Mouse (Mus musculus): Measurements from ENCODE around the gene Ms4a12. TPM values are rescaled to one million over a fixed set of nuclear protein-coding genes. Genes with fewer than 3 reads are reported as not detected.

Gene Ms4a12
- polyA plus RNA-seq (2012; rRNA removed) = 0.12 TPM in 1 of 2 replicates, not detected in the other

DNA sequence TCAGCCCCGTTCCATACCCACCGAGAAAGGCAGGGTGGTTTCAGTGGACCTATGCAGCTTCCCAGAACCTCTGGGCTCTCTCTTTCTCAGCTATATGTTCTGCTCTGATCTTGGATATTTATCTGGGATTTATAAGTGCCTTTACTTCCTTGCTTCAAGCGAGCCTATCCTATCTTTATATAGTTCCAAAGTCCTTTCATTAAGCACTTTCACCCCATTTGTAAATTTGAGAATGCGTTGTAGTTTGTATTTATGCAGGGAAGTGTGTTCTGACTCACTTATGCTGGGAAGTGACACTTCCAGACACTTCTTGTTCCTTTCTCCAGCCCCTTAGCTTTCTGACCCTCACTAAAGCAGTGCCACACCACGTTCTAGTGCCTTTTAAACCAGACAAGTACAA, at the start of gene Ms4a12:
TSS of gene Ms4a12 (minus strand) at position 101 of the 400 bp plus-strand sequence.

DNA sequence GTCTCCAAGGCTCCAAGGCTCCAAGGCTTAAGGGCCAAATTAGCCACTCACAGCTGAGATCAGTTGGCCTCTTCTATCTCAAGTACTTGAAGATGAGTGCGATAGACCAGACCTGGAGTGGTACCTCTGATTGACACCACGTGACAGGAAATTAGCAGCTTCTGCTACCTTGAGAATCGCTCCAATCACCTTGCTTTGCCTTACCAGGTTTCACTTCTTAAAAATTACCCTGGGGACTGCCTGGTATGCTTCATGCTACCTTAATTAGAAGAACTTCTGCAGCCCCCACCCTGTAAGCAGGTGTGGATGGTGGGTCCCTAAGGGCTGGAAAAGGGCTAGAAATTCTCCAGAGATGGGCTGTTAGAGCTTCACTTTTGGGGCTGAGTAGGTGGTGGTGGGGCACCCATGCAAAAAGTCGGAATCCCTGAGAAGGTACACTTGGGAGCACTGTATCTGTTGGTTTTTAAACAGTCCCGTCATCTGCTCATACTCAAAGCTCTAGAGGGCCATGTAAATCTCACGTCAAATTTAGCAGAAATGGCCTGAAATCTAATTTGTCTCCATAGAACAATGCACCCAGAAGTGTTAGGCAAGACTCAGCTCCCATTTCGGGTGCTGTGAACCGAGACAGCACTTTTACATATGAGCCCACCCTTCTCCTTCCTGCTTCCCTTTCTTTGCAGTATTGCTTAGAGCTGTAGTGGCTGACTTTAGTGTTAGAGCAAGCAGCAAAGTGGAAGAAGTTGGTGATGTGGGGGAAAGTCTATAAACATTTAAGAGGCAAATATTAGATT, 34.0 kb upstream of the Ms4a12 start, which contains the start of gene Ms4a1:
TSS of gene Ms4a1 (minus strand) at position 190 of the 794 bp plus-strand sequence.

DNA sequence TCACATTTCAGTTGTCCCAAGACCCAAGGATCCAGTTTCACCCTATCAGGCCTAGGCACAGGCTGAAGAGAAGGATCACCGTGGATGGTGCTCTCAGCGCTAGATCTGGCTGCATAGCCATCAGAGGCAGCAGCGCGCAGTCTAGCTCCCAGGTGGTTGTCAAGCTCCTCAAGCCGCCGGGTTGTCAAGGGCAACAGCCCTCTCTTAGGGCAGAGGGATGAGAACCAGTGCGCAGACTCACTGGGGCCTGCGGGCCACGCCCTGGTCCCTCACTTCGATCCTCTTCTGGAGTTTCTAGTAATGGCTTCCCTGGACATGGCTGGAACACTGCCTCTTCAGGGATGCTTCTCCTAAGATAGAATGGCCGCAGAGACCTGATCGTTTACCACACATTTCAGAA, 35.7 kb downstream of the Ms4a12 start, which contains the start of gene Ms4a13:
TSS of gene Ms4a13 (minus strand) at position 192 of the 400 bp plus-strand sequence.

DNA sequence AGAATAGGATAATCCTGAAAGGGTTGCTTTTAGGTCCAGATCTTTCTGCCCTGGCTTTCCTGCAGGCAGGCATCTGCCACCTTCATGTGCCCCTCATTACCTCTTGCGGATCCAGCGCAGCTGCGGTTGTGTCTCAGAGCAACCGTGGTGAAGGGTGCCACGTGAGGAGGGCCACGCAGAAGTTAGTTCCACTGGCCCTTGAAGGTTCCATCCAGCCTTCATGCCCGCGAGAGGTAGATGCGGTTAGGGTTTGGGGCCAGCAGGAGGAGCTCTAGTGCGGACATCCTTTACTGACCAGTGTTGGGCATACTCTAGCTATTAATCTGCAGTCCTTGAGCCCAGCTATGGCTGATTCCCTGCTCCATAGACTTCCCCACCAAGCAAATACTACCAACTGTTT, 67.1 kb downstream of the Ms4a12 start, which contains the start of gene 1700025F22Rik:
TSS of gene 1700025F22Rik (minus strand) at position 149 of the 400 bp plus-strand sequence.

Other genes starting within 250 kb of the Ms4a12 start
- gene Ms4a15, start 239.2 kb downstream of the Ms4a12 start, polyA plus RNA-seq (2012; rRNA removed) = not detected in 2 replicates
- gene Ms4a18, start 214.4 kb downstream of the Ms4a12 start, polyA plus RNA-seq (2012; rRNA removed) = not detected in 2 replicates
- gene Ms4a8a, start 151.3 kb downstream of the Ms4a12 start, polyA plus RNA-seq (2012; rRNA removed) = 39.9 and 42.1 TPM in 2 replicates
- not detected in 2 replicates for gene 1700017D01Rik, start 101.6 kb downstream of the Ms4a12 start, polyA plus RNA-seq (2012; rRNA removed)
- gene 1700025F22Rik, start 67.1 kb downstream of the Ms4a12 start, polyA plus RNA-seq (2012; rRNA removed) = not detected in 2 replicates
- not detected in 2 replicates for gene Ms4a13, start 35.7 kb downstream of the Ms4a12 start, polyA plus RNA-seq (2012; rRNA removed)
- gene Ms4a1, start 33.8 kb upstream of the Ms4a12 start, polyA plus RNA-seq (2012; rRNA removed) = not detected in 2 replicates
- not detected in 2 replicates for gene Ms4a5, start 51.4 kb upstream of the Ms4a12 start, polyA plus RNA-seq (2012; rRNA removed)
- 0.01 and 0.10 TPM in 2 replicates for gene Ms4a14, start 82.0 kb upstream of the Ms4a12 start, polyA plus RNA-seq (2012; rRNA removed)
- gene Ms4a7, start 103.7 kb upstream of the Ms4a12 start, polyA plus RNA-seq (2012; rRNA removed) = 0.42 TPM in 2 replicates
- gene Ms4a4a, start 143.1 kb upstream of the Ms4a12 start, polyA plus RNA-seq (2012; rRNA removed) = 0.15 TPM in 1 of 2 replicates, not detected in the other
- 0.12 TPM in 1 of 2 replicates, not detected in the other for gene Ms4a4c, start 172.3 kb upstream of the Ms4a12 start, polyA plus RNA-seq (2012; rRNA removed)
- gene Ms4a4b, start 211.1 kb upstream of the Ms4a12 start, polyA plus RNA-seq (2012; rRNA removed) = 0.02 and 0.06 TPM in 2 replicates
- gene Ms4a6c, start 236.9 kb upstream of the Ms4a12 start, polyA plus RNA-seq (2012; rRNA removed) = 0.50 and 0.77 TPM in 2 replicates

Measured in stomach, adult 2 months (tissue).